Mouse (Mus musculus): ENCODE data around the gene Larp6. TPM values are rescaled to one million over a fixed set of nuclear protein-coding genes. Genes with fewer than 3 reads are reported as not detected.

Larp6 gene
- polyA plus RNA-seq, 1 experiment: not detected

- Histone ChIP-seq H3K4me3 (replicated peaks) (no peak overlapping the region), H3K36me3 (replicated peaks; ENCODE audit: low read length) (no peaks in the 10 kb centered on the region), H3K27me3 (replicated peaks) (peaks cover 24% of the 10 kb centered on the region), H3K4me1 (peaks cover 16% of the 10 kb centered on the region), H3K9me3 (peaks cover 3% of the 10 kb centered on the region)
- TF ChIP-seq FLI1 (IDR thresholded peaks at IDR 0.05; ENCODE audit: low read length): no peak
- TF ChIP-seq GATA1 (IDR thresholded peaks at IDR 0.05; ENCODE audit: borderline replicate concordance, low read length): no peak
Observed at GRCm38 (mm10) chr9:60742516-60742915, 29.7 kb downstream of the Larp6 start.

DNA sequence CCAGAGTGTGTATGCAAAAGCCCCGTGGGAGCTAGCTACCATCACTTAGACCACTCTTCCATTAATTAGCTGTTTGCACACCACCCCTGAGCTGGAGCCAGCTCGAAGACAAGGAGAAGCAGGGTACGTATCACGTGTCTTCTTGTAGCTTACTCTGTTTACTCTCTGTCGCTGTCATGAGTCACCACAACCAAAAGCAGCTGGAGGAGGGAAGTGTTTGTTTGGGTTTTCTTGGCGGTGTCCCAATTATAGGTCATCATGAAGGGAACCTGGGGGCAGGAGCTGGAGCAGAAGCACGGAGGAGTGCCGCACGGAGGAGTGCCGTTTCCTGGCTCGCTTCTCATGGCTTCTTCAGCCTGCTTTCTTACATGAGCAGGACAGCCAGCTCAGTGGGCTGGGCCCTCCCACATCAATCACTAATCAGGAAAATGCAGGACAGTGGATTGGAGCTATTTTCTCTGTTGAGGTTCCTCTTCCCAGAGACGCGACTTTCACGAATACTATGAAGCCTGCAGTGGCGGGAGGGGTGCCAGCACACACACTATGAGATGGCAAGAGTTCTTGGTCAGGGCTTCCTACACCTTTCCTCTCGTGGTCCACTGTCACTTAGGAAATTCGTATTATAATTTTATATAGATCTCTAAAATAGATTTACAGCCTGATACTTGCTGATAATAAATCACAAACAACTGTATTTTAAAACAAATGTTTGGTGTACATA lies 30.6 kb downstream of the Larp6 start:
- TF ChIP-seq FLI1 (IDR thresholded peaks at IDR 0.05; ENCODE audit: low read length) (no peak), GATA1 (IDR thresholded peaks at IDR 0.05; ENCODE audit: borderline replicate concordance, low read length) (no peak)
- Histone ChIP-seq H3K9me3 (0 out of 2 replicates have a peak, but pooled peaks cover 3% of the 10 kb centered on the region), H3K4me3 (replicated peaks) (no peak overlapping the region), H3K4me1 (peaks cover 16% of the 10 kb centered on the region), H3K36me3 (replicated peaks; ENCODE audit: low read length) (no peaks in the 10 kb centered on the region), H3K27me3 (replicated peaks) (peaks cover 24% of the 10 kb centered on the region)

- Histone ChIP-seq H3K36me3 (replicated peaks; ENCODE audit: low read length) (no peaks in the 10 kb centered on the region), H3K9me3 (peaks cover 9% of the 10 kb centered on the region), H3K4me1 (peaks cover 16% of the 10 kb centered on the region), H3K27me3 (replicated peaks) (peaks cover 24% of the 10 kb centered on the region), H3K4me3 (replicated peaks) (no peak overlapping the region)
- TF ChIP-seq FLI1 (IDR thresholded peaks at IDR 0.05; ENCODE audit: low read length) (no peak), GATA1 (IDR thresholded peaks at IDR 0.05; ENCODE audit: borderline replicate concordance, low read length) (no peak)
Observed at GRCm38 (mm10) chr9:60744171-60744969, 31.6 kb downstream of the Larp6 start.

- Histone ChIP-seq H3K27me3 (replicated peaks) (peaks cover 22% of the 10 kb centered on the region), H3K9me3 (peaks cover 14% of the 10 kb centered on the region), H3K4me1 (peaks cover 16% of the 10 kb centered on the region), H3K4me3 (replicated peaks) (no peak overlapping the region), H3K36me3 (replicated peaks; ENCODE audit: low read length) (no peaks in the 10 kb centered on the region)
- TF ChIP-seq GATA1 (IDR thresholded peaks at IDR 0.05; ENCODE audit: borderline replicate concordance, low read length) (no peak), FLI1 (IDR thresholded peaks at IDR 0.05; ENCODE audit: low read length) (no peak)
Observed at GRCm38 (mm10) chr9:60744971-60745370, 32.2 kb downstream of the Larp6 start.

DNA sequence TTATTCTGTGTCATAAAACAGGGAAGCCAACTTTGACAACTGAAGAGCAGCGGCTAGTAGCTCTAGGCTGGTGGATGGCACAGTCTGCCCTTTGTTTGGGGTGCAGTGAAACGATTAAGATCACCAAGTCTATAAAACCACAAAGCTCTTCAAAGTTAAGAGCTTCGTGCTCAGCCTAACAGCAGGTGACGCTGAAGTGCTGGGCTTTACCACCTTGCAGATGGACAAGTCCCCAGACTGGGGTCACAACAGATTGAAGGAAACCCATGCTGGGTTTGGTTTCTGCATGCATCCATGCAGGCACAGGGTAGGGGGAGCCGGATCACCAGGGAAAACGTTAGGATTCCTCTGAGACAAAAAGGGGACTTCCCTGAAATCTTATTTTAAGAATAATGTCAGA lies 33.8 kb downstream of the Larp6 start:
- H3K36me3 ChIP-seq (replicated peaks; ENCODE audit: low read length): no peaks in the 10 kb centered on the region
- no peak overlapping the region for H3K4me3 ChIP-seq (replicated peaks)

DNA sequence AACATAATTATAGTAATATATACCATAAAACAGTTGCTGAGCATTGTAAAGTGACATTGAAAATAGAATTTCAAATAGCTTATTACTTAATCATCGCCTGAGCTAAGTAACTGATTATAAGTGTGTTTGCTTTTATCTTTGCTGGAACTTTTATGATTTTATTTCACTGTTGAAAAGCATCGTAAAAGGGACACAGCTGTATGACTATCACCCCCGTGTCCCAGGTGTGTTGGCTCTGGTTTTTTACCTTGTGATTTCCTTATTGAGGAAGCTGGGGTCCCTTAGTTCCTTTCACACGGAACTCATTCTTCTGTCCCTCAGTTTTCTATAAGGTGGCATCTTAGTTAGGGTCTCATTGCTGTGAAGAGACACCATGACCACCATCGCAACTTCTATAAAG lies 34.9 kb downstream of the Larp6 start:
- TF ChIP-seq GATA1 (IDR thresholded peaks at IDR 0.05; ENCODE audit: borderline replicate concordance, low read length) (no peak), FLI1 (IDR thresholded peaks at IDR 0.05; ENCODE audit: low read length) (no peak)
- H3K4me1 ChIP-seq: peaks cover 4% of the 10 kb centered on the region; the same call in 1 of the 2 replicates
- no peaks in the 10 kb centered on the region for H3K36me3 ChIP-seq (replicated peaks; ENCODE audit: low read length)
- H3K27me3 ChIP-seq (replicated peaks): peaks cover 10% of the 10 kb centered on the region
- H3K4me3 ChIP-seq (replicated peaks): no peak overlapping the region
- peaks cover 17% of the 10 kb centered on the region for H3K9me3 ChIP-seq

More for the DNA sequence above, 33.8 kb downstream of the Larp6 start:
- peaks cover 7% of the 10 kb centered on the region for H3K4me1 ChIP-seq
- H3K27me3 ChIP-seq (replicated peaks): peaks cover 15% of the 10 kb centered on the region
- TF ChIP-seq FLI1 (IDR thresholded peaks at IDR 0.05; ENCODE audit: low read length): no peak
- no peak for TF ChIP-seq GATA1 (IDR thresholded peaks at IDR 0.05; ENCODE audit: borderline replicate concordance, low read length)
- peaks cover 17% of the 10 kb centered on the region for H3K9me3 ChIP-seq

GRCm38 (mm10) chr9:60748191-60748590 lies 35.4 kb downstream of the Larp6 start:
- Histone ChIP-seq H3K4me3 (replicated peaks) (no peak overlapping the region), H3K9me3 (peaks cover 17% of the 10 kb centered on the region), H3K27me3 (replicated peaks) (peaks cover 7% of the 10 kb centered on the region), H3K4me1 (peaks cover 3% of the 10 kb centered on the region; the same call in 1 of the 2 replicates), H3K36me3 (replicated peaks; ENCODE audit: low read length) (no peaks in the 10 kb centered on the region)
- TF ChIP-seq FLI1 (IDR thresholded peaks at IDR 0.05; ENCODE audit: low read length): no peak
- TF ChIP-seq GATA1 (IDR thresholded peaks at IDR 0.05; ENCODE audit: borderline replicate concordance, low read length): no peak

DNA sequence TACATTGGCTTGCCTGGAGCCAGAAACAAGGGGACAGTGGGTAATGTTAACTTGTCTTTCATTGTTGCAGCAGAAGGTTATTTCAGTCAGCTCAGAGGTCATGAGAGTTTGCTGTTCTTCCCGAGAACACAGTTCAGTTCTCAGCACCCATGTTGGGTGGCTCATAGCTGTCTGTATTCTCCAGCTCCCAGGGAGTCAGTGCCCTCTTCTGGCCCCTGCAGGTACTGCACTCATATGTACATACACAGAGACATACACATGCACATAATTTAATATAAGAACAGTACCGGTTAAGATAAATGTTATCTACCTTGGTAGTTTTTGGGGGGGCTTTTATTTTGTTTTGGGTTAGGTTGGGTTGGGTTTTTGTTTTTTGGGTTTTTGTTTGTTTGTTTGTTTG lies 36.3 kb downstream of the Larp6 start:
- no peaks in the 10 kb centered on the region for H3K36me3 ChIP-seq (replicated peaks; ENCODE audit: low read length)
- no peak overlapping the region for H3K4me3 ChIP-seq (replicated peaks)
- TF ChIP-seq FLI1 (IDR thresholded peaks at IDR 0.05; ENCODE audit: low read length): no peak
- TF ChIP-seq GATA1 (IDR thresholded peaks at IDR 0.05; ENCODE audit: borderline replicate concordance, low read length): no peak
- H3K4me1 ChIP-seq: no peaks in the 10 kb centered on the region
- peaks cover 6% of the 10 kb centered on the region for H3K27me3 ChIP-seq (replicated peaks)
- peaks cover 17% of the 10 kb centered on the region for H3K9me3 ChIP-seq

DNA sequence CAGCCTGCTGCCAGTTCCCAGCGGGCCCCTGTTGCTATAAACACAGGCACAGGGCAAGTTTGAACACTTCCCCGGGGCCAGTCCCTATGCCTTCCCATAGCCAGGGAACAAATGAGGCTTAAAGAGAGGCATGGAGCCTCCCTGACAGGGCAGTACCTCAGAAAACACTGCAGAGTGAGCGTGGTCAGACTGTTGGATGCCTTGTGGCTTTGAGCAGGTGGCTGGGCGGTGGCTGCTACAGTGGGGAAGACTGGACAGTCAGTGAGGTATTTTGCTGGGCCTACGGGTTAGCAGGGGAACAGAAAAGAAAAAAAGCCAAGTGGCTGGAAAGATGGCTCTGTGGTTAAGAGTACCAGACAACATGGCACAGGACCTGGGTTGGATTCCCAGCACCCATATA lies 38.3 kb downstream of the Larp6 start:
- peaks cover 20% of the 10 kb centered on the region for H3K9me3 ChIP-seq
- H3K4me3 ChIP-seq (replicated peaks): no peak overlapping the region
- TF ChIP-seq GATA1 (IDR thresholded peaks at IDR 0.05; ENCODE audit: borderline replicate concordance, low read length) (no peak), FLI1 (IDR thresholded peaks at IDR 0.05; ENCODE audit: low read length) (no peak)
- no peaks in the 10 kb centered on the region for H3K4me1 ChIP-seq
- H3K27me3 ChIP-seq (replicated peaks): peaks cover 2% of the 10 kb centered on the region
- H3K36me3 ChIP-seq (replicated peaks; ENCODE audit: low read length): no peaks in the 10 kb centered on the region

DNA sequence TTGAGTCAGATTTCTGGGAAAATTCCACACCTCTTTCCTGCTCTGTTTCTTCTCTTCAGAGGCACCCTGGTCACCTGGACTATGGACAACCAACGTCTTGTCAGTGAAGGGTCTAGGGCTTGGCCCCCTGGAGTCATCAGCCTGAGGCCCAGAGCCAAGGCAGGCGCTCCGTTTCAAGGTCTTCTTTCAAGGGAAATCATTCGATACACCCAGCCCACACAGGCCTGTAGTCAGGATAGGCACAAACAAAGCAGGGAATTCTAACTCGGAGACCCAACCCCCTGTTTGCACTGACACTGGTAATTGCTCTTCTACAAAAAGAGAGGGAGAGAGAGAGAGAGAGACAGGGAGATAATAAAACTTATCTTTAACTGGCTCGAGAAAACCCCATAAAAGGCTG lies 39.2 kb downstream of the Larp6 start:
- Histone ChIP-seq H3K4me3 (replicated peaks) (no peak overlapping the region), H3K9me3 (peaks cover 20% of the 10 kb centered on the region), H3K27me3 (replicated peaks) (peaks cover 2% of the 10 kb centered on the region), H3K4me1 (no peaks in the 10 kb centered on the region), H3K36me3 (replicated peaks; ENCODE audit: low read length) (no peaks in the 10 kb centered on the region)
- TF ChIP-seq FLI1 (IDR thresholded peaks at IDR 0.05; ENCODE audit: low read length): no peak

All from megakaryocyte, embryonic 14.5 days (primary cell).